Mouse (Mus musculus) embryonic fibroblast, embryonic 13.5 days (primary cell): ENCODE measurements around the gene Mroh8.

Experiments
- CTCF ChIP-seq: IDR thresholded peaks from 2 replicates; pipeline ENCODE4 v1.5.1; 2011; ENCODE audit warnings: mild to moderate bottlenecking, control low read depth, low read length, moderate library complexity, borderline replicate concordance; ENCODE audit not compliant: insufficient read depth
- POLR2A ChIP-seq: IDR thresholded peaks from 2 replicates; pipeline ENCODE4 v1.6.1; 2011; ENCODE audit warnings: low read depth, mild to moderate bottlenecking, control low read depth, low read length, moderate library complexity

DNA sequence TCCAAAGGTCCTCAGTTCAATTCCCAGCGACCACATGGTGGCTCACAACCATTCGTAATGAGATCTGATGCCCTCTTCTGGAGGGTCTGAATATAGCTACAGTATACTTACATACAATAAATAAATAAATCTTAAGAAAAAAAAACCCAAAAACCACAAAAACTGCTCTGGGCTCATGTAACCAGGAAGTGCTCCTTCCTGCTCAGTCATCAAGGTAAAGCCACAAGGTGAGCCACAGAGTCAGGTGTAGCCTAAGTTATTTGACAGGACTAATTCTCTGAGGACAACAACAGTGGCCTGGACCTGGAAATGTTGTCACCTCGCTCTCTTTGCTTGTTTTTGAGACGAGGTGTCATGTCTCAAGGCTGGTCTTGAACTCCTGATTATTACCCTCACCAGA, 88.7 kb downstream of the Mroh8 start:
- TF ChIP-seq POLR2A = no peak
- TF ChIP-seq CTCF = no peak
